Mouse (Mus musculus) 3T3-L1 (cell line): ENCODE results near the gene Ofd1.
A peak's percentile ranks its signal among the peaks of the same experiment; 100 is the strongest.

Experiments
- DNase-seq: peaks from one replicate; pipeline ENCODE4 v3.0.0-alpha.2; 2015; ENCODE audit warnings: low read depth, low spot score

The Ofd1 gene

GRCm38 (mm10) chrX:166359927-166360440 lies 80.5 kb downstream of the Ofd1 start:
- no peak for DNase-seq

DNA sequence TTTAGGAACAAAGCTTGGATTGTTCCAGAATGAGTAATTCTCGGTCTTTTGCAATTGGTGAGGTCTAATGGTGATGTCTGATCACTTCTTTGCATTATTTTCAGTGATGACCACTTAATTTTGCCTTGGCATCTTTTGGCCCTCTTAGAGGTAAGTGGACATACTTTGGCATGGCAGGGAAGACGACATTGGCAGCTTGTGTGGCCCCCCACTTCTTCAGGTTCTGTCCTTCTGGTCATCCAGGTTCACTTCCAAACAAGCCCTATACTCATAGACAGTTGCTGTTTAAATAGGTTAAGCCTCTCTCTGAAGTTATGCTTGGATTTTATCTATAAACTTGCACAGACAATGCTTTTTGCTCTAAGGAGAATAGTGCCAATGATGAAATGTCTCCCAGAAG lies 81.5 kb downstream of the Ofd1 start:
- DNase-seq, result no peak

DNA sequence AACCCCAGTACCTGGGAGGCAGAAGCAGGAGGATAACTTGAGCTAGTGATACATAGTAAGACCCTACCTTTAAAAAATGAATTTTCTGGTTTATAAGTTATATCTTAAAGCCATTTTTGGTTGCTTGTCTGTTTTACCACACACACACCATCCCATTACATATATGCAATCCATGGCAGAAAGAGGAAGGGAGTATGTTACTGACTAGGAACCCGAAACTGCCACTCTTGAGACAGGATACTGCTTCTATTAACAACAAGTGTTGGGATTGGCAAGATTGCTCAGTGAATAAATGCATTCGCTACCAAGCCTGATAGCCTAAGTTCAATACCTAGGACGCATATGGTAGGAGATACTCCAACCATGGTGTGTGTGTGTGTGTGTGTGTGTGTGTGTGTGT lies 84.2 kb downstream of the Ofd1 start:
- DNase-seq, result no peak

- no peak for DNase-seq
These were observed 85.6 kb downstream of the Ofd1 start for GRCm38 (mm10) chrX:166354913-166355312.

DNA sequence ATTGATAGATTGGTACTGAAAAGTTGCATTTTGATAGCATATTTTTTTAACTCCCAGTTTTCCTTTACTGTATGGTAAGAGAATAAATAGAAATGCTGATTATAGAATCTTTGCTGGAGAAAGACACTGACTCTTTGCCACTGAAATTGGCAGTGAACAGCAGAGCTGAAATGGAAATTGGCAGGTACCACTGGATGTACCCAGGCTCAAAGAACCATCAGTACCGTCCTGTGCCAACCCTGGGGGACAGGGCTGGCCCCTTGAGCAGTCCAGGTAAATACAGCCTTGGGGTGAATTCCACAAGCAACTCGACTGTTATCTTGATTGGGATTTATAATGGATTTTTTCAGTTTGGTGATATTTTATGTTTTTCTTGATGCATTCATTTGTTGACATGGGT lies 87.1 kb downstream of the Ofd1 start:
- no peak for DNase-seq

DNA sequence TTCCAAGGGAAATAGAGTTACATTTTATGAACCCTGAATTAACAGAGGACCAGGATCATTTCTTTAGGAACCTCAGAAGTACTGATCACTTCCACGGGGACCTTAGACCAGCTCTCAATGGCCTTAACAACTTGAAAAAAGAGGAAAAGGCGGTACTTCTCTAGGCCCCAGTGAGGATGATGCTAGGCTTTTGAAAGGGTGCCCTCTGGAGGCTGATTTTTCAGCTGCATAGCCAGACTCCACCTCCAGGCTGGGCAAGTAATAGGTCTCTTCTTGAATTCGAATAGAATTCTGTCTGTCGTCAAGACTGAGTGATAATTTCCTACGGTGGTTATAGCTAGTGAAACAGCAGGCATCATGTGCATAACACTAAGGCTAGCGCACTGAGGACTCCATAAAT lies 88.7 kb downstream of the Ofd1 start:
- DNase-seq, result peak; percentile 76

GRCm38 (mm10) chrX:166348634-166349033 lies 91.9 kb downstream of the Ofd1 start:
- no peak for DNase-seq

GRCm38 (mm10) chrX:166348086-166348485 lies 92.4 kb downstream of the Ofd1 start:
- no peak for DNase-seq

- no peak for DNase-seq
These were observed 96.1 kb downstream of the Ofd1 start for GRCm38 (mm10) chrX:166344228-166345015.

DNA sequence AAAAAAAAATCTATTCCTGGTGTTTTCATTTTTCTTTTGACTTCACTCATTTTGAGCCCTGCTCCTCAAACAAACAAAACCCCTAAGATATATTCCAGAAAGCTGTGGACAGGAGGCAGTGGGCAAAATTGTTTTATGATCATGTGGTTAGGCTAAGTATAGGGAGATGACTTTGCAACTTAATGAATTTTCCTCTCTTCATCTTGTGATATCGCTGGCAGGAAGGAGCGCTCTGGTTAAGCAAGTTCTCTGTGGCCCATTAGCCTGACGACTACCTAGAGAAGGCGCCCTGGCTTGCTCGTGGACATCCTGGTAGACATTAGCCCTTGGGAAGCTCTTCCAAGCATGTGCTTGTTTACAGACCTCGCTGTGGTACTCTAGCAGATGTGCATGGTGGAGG lies 98.7 kb downstream of the Ofd1 start:
- DNase-seq, result no peak
